Mouse (Mus musculus) CH12.LX (cell line): ENCODE results near the gene Uchl4. TPM values are rescaled to one million over a fixed set of nuclear protein-coding genes. Genes with fewer than 3 reads are reported as not detected.
"Not testable (repeated sequence)": the region's sequence is repeated elsewhere in the genome, so short reads cannot be mapped to it uniquely, and the experiment has no call there.

Experiments
- DNase-seq: peaks from one replicate; pipeline ENCODE4 v3.0.0-alpha.2; 2013; ENCODE audit errors: extremely low read depth
- H3K27ac ChIP-seq: 2 replicates; pipeline ENCODE4 v1.5.1; 2012; ENCODE audit warnings: low read depth, mild to moderate bottlenecking, control low read depth, moderate library complexity; ENCODE audit not compliant: insufficient read depth
- H3K27me3 ChIP-seq: replicated peaks from 2 replicates; pipeline ENCODE3; 2012; ENCODE audit warnings: inconsistent platforms
- H3K36me3 ChIP-seq, 2 experiments: replicated peaks in 1 of 2; 2 replicates each; pipeline versions ENCODE3 to v1.6.1; 2012; ENCODE audit warnings: inconsistent platforms in 1 of 2, low read length in 1 of 2, mild to moderate bottlenecking in 1 of 2, mixed read lengths in 1 of 2, moderate library complexity in 1 of 2; ENCODE audit not compliant: control insufficient read depth in 1 of 2, insufficient read depth in 1 of 2
- H3K4me1 ChIP-seq, 2 experiments: 2 replicates each; pipeline ENCODE4 v1.6.1; 2012; ENCODE audit warnings: inconsistent platforms in 1 of 2, moderate library complexity in 1 of 2; ENCODE audit not compliant: insufficient read depth in 2 of 2, control insufficient read depth in 1 of 2
- H3K4me2 ChIP-seq: 2 replicates; pipeline ENCODE4 v1.6.1; 2012; ENCODE audit warnings: low read depth, mild to moderate bottlenecking, control low read depth; ENCODE audit not compliant: poor library complexity, insufficient read depth, severe bottlenecking
- H3K4me3 ChIP-seq, 3 experiments: fragments of 150-350 bp in 1 of 3; sonication (generic) in 1 of 3; replicated peaks in 1 of 3; 2 replicates each; pipeline versions ENCODE3 to v1.5.1; 2011 to 2012; ENCODE audit warnings: low read depth in 2 of 3, low read length in 2 of 3, mild to moderate bottlenecking in 2 of 3, moderate library complexity in 2 of 3, control low read depth in 1 of 3, improper control_type of control experiment in 1 of 3, inconsistent platforms in 1 of 3, mixed read lengths in 1 of 3; ENCODE audit not compliant: poor library complexity in 1 of 3
- H3K79me2 ChIP-seq: replicated peaks from 2 replicates; pipeline ENCODE4 v1.6.1; 2012; ENCODE audit warnings: mild to moderate bottlenecking, moderate library complexity; ENCODE audit not compliant: control insufficient read depth, poor library complexity, insufficient read depth, severe bottlenecking; ENCODE audit errors: extremely low read depth
- H3K9ac ChIP-seq: 2 replicates; pipeline ENCODE4 v1.6.1; 2012; ENCODE audit warnings: low read depth, mild to moderate bottlenecking, control low read depth, moderate library complexity; ENCODE audit not compliant: insufficient read depth
- H3K9me3 ChIP-seq: replicated peaks from 2 replicates; pipeline ENCODE3; 2012; ENCODE audit warnings: low read length, inconsistent platforms, mixed read lengths
- BHLHE40 ChIP-seq: IDR thresholded peaks from 2 replicates; pipeline ENCODE4 v1.6.1; 2011; ENCODE audit warnings: mild to moderate bottlenecking, low read depth, low read length, improper control_type of control experiment
- CHD1 ChIP-seq: IDR thresholded peaks from 2 replicates; pipeline ENCODE4 v1.6.1; 2012; ENCODE audit warnings: low read depth, low read length, improper control_type of control experiment, inconsistent platforms
- CTCF ChIP-seq, 2 experiments: IDR thresholded peaks in 1 of 2; conservative IDR thresholded peaks in 1 of 2; 2 replicates each; pipeline ENCODE4 v1.5.1; 2011 to 2012; ENCODE audit warnings: low read depth in 2 of 2, low read length in 2 of 2, improper control_type of control experiment in 1 of 2, inconsistent platforms in 1 of 2, mild to moderate bottlenecking in 1 of 2, moderate library complexity in 1 of 2
- EP300 ChIP-seq: IDR thresholded peaks from 2 replicates; pipeline ENCODE4 v1.6.1; 2011; ENCODE audit warnings: low read length, improper control_type of control experiment
- ETS1 ChIP-seq: conservative IDR thresholded peaks from 2 replicates; pipeline ENCODE4 v1.6.1; 2012; ENCODE audit warnings: low read depth, mild to moderate bottlenecking, inconsistent platforms, low read length, improper control_type of control experiment, moderate library complexity
- GABPA ChIP-seq: IDR thresholded peaks from 2 replicates; pipeline ENCODE4 v1.6.1; 2012; ENCODE audit warnings: low read depth, low read length, improper control_type of control experiment, inconsistent platforms; ENCODE audit not compliant: insufficient replicate concordance
- MAZ ChIP-seq: IDR thresholded peaks from 2 replicates; pipeline ENCODE4 v1.6.1; 2012; ENCODE audit warnings: low read depth, mild to moderate bottlenecking, inconsistent platforms, low read length, improper control_type of control experiment, moderate library complexity
- PAX5 ChIP-seq: IDR thresholded peaks from 2 replicates; pipeline ENCODE4 v1.6.1; 2012; ENCODE audit warnings: low read length, inconsistent platforms, mixed read lengths
- RAD21 ChIP-seq: IDR thresholded peaks from 2 replicates; pipeline ENCODE4 v1.6.1; 2011; ENCODE audit warnings: low read depth, mild to moderate bottlenecking, low read length, improper control_type of control experiment, moderate library complexity
- SIN3A ChIP-seq: IDR thresholded peaks from 2 replicates; pipeline ENCODE4 v1.6.1; 2012; ENCODE audit warnings: low read length, improper control_type of control experiment, inconsistent platforms
- UBTF ChIP-seq: IDR thresholded peaks from 2 replicates; pipeline ENCODE4 v1.6.1; 2012; ENCODE audit warnings: low read depth, mild to moderate bottlenecking, inconsistent platforms, low read length, improper control_type of control experiment, moderate library complexity
- ZKSCAN1 ChIP-seq: IDR thresholded peaks from 2 replicates; pipeline ENCODE4 v1.6.1; 2012; ENCODE audit warnings: low read depth, inconsistent platforms, low read length, improper control_type of control experiment, borderline replicate concordance
- dilution Hi-C: fragments of 300-500 bp; cut with MboI; formaldehyde crosslinking; loops from 2 replicates; pipeline ENCODE4 v1.14.3; 2020; ENCODE audit warnings: low sequenced_read_pairs; ENCODE audit not compliant: extremely low pct_unique_long_range_greater_than_20kb, extremely low pct_ligation_motif_present
- in situ Hi-C: fragments of 300-500 bp; cut with MboI; formaldehyde crosslinking; loops from 3 replicates; pipeline ENCODE4 v1.14.3; 2019; ENCODE audit warnings: low sequenced_read_pairs, low pct_ligation_motif_present, low pct_unique_long_range_greater_than_20kb, mixed read lengths
- polyA plus RNA-seq: library from polyadenylated mRNA; unstranded; fragments of >175 nt; gene quantifications from 2 replicates; pipeline ENCODE4 v1.2.1, GENCODE M21; 2012; ENCODE audit warnings: low read depth; ENCODE audit not compliant: insufficient read length
- total RNA-seq, 2 experiments: library from RNA; depleted of rRNA; stranded (reverse); fragments of 300-350 nt in 1 of 2; fragments of >200 nt in 1 of 2; gene quantifications; 2 replicates each; pipeline ENCODE4 v1.2.3; 2012 to 2014

Gene Uchl4
- total and polyA plus RNA-seq, 3 experiments = 0.55 to 16.8 (median 8.2) TPM

GRCm38 (mm10) chr9:64198068-64198762, 36.8 kb upstream of the Uchl4 start:
- Histone ChIP-seq H3K4me1 (peaks cover 0 to 6% of the 10 kb centered on the region in 2 experiments; a peak in 2 of 4 replicates), H3K4me3 (no peak overlapping the region), H3K27ac (no peak overlapping the region), H3K9me3 (no peaks in the 10 kb centered on the region), H3K36me3 (peaks cover 5 to 85% of the 10 kb centered on the region in 2 experiments), H3K79me2 (no peaks in the 10 kb centered on the region), H3K27me3 (no peaks in the 10 kb centered on the region), H3K4me2 (no peak overlapping the region)
- DNase-seq = no peak
- in situ Hi-C loops = loop anchor here (10.0 kb wide), 1 partner anchor 57 kb away; the partner anchor contains the start of gene Map2k1
- TF ChIP-seq CHD1 (no peak), CTCF (conservative IDR thresholded peaks at IDR 0.05 in 1 of 2, IDR thresholded peaks at IDR 0.05 in 1 of 2; ENCODE audit: low read depth in 2 of 2, low read length in 2 of 2) (no peak), ETS1 (no peak), BHLHE40 (no peak), EP300 (no peak), RAD21 (no peak), SIN3A (no peak)
- TF ChIP-seq, all 38 proteins: peak for 0
- dilution Hi-C loops = no loop called here
- H3K9ac ChIP-seq = no peak overlapping the region

GRCm38 (mm10) chr9:64198763-64199418, 36.1 kb upstream of the Uchl4 start:
- H3K4me1 ChIP-seq, H3K9me3 ChIP-seq, H3K27me3 ChIP-seq, H3K4me2 ChIP-seq, H3K9ac ChIP-seq, H3K79me2 ChIP-seq, dilution Hi-C loops, H3K4me3 ChIP-seq, DNase-seq, H3K27ac ChIP-seq: not testable (repeated sequence)
- peaks cover 6 to 84% of the 10 kb centered on the region in 2 experiments for H3K36me3 ChIP-seq
- in situ Hi-C loops = loop anchor here (10.0 kb wide), 1 partner anchor 56 kb away; the partner anchor contains the start of gene Map2k1

DNA sequence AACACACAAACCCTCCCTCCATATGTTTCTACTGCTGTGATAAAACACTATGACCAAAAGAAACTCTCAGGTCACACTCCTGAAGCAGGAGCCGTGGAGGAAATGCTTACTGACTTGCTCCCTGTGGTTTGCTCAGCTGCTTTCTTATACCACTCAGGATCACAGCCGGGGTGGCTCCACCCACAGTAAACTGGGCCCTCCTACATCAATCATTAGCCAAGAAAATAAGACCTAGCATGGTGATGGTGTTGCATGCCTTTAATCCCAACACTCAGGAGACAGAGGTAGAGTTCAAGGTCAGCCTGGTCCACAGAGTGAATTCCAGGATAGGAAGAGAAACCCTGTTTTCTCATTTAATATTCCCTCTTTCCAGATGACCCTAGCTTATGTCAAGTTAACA, 35.1 kb upstream of the Uchl4 start:
- Histone ChIP-seq H3K4me2 (no peak overlapping the region), H3K4me1 (peaks cover 0 to 6% of the 10 kb centered on the region in 2 experiments; a peak in 2 of 4 replicates), H3K27me3 (no peaks in the 10 kb centered on the region), H3K4me3 (no peak overlapping the region), H3K9ac (no peak overlapping the region), H3K79me2 (no peaks in the 10 kb centered on the region), H3K9me3 (no peaks in the 10 kb centered on the region), H3K36me3 (peaks cover 6 to 82% of the 10 kb centered on the region in 2 experiments), H3K27ac (no peak overlapping the region)
- in situ Hi-C loops = loop anchor here (10.0 kb wide), 1 partner anchor 55 kb away; the partner anchor contains the start of gene Map2k1
- dilution Hi-C loops = no loop called here
- DNase-seq = no peak
- no peak for TF ChIP-seq MAZ
- no peak for TF ChIP-seq PAX5
- no peak for TF ChIP-seq UBTF
- TF ChIP-seq SIN3A = no peak
- TF ChIP-seq EP300 = no peak
- no peak for TF ChIP-seq GABPA
- no peak for TF ChIP-seq ZKSCAN1
- TF ChIP-seq, all 38 proteins: peak for 0
